Mouse (Mus musculus): Measurements from ENCODE around the gene Myh11. TPM values are rescaled to one million over a fixed set of nuclear protein-coding genes. Genes with fewer than 3 reads are reported as not detected.

Myh11 gene
- total and polyA plus RNA-seq, 3 experiments: 16.9 to 34.4 (median 31.7) TPM

- no peaks in the 10 kb centered on the region for H3K27me3 ChIP-seq (ENCODE audit: control insufficient read depth, insufficient read depth, low read length)
- no peak overlapping the region for H3K27ac ChIP-seq
- H3K9ac ChIP-seq (ENCODE audit: low read depth, low read length): no peak overlapping the region
- TF ChIP-seq EP300 (IDR thresholded peaks at IDR 0.05; ENCODE audit: insufficient read depth, low read depth, low read length): no peak
- H3K79me2 ChIP-seq (replicated peaks; ENCODE audit: control insufficient read depth, insufficient read depth, low read length): no peaks in the 10 kb centered on the region
- intact Hi-C loops (cut with DNase I): no loop called here
- DNase-seq: no peak
- WGBS: 12% methylated on average over 4 of the region's 4 CpGs
- H3K4me3 ChIP-seq: no peak overlapping the region
- H3K4me1 ChIP-seq (ENCODE audit: control insufficient read depth, insufficient read depth, low read length): peaks cover 8% of the 10 kb centered on the region
- H3K36me3 ChIP-seq (ENCODE audit: control insufficient read depth, insufficient read depth, low read length): no peaks in the 10 kb centered on the region
Measured at GRCm38 (mm10) chr16:14265203-14265920, 25.8 kb downstream of the Myh11 start.

GRCm38 (mm10) chr16:14264504-14264903 lies 26.7 kb downstream of the Myh11 start:
- H3K36me3 ChIP-seq (ENCODE audit: control insufficient read depth, insufficient read depth, low read length): no peaks in the 10 kb centered on the region
- no peak for TF ChIP-seq CTCF (IDR thresholded peaks at IDR 0.05)
- TF ChIP-seq EP300 (IDR thresholded peaks at IDR 0.05; ENCODE audit: insufficient read depth, low read depth, low read length): no peak
- no peak for TF ChIP-seq POLR2A (IDR thresholded peaks at IDR 0.05; ENCODE audit: insufficient read depth, low read depth, low read length)
- peaks cover 8% of the 10 kb centered on the region for H3K4me1 ChIP-seq (ENCODE audit: control insufficient read depth, insufficient read depth, low read length)
- no peak overlapping the region for H3K27ac ChIP-seq
- H3K9ac ChIP-seq (ENCODE audit: low read depth, low read length): no peak overlapping the region
- H3K27me3 ChIP-seq (ENCODE audit: control insufficient read depth, insufficient read depth, low read length): no peaks in the 10 kb centered on the region
- no peak overlapping the region for H3K4me3 ChIP-seq
- intact Hi-C loops (cut with DNase I): no loop called here
- no peak for DNase-seq
- H3K79me2 ChIP-seq (replicated peaks; ENCODE audit: control insufficient read depth, insufficient read depth, low read length): no peaks in the 10 kb centered on the region
- 62% methylated on average over 2 of the region's 2 CpGs for WGBS

- no peaks in the 10 kb centered on the region for H3K36me3 ChIP-seq (ENCODE audit: control insufficient read depth, insufficient read depth, low read length)
- H3K4me1 ChIP-seq (ENCODE audit: control insufficient read depth, insufficient read depth, low read length): peaks cover 8% of the 10 kb centered on the region
- no peaks in the 10 kb centered on the region for H3K79me2 ChIP-seq (replicated peaks; ENCODE audit: control insufficient read depth, insufficient read depth, low read length)
- intact Hi-C loops (cut with DNase I): no loop called here
- no peak overlapping the region for H3K9ac ChIP-seq (ENCODE audit: low read depth, low read length)
- DNase-seq: no peak
- no peak for TF ChIP-seq CTCF (IDR thresholded peaks at IDR 0.05)
- TF ChIP-seq POLR2A (IDR thresholded peaks at IDR 0.05; ENCODE audit: insufficient read depth, low read depth, low read length): no peak
- no peak for TF ChIP-seq EP300 (IDR thresholded peaks at IDR 0.05; ENCODE audit: insufficient read depth, low read depth, low read length)
- whole genome bisulfite sequencing: 86% methylated on average over 6 of the region's 6 CpGs
- H3K27ac ChIP-seq: no peak overlapping the region
- H3K27me3 ChIP-seq (ENCODE audit: control insufficient read depth, insufficient read depth, low read length): no peaks in the 10 kb centered on the region
- H3K4me3 ChIP-seq: no peak overlapping the region
Measured at GRCm38 (mm10) chr16:14263241-14263640, 27.9 kb downstream of the Myh11 start.

GRCm38 (mm10) chr16:14262410-14262809 lies 28.8 kb downstream of the Myh11 start:
- H3K4me3 ChIP-seq: no peak overlapping the region
- H3K36me3 ChIP-seq (ENCODE audit: control insufficient read depth, insufficient read depth, low read length): no peaks in the 10 kb centered on the region; the same call in 1 of the 2 replicates
- peaks cover 8% of the 10 kb centered on the region for H3K4me1 ChIP-seq (ENCODE audit: control insufficient read depth, insufficient read depth, low read length)
- TF ChIP-seq CTCF (IDR thresholded peaks at IDR 0.05) (no peak), EP300 (IDR thresholded peaks at IDR 0.05; ENCODE audit: insufficient read depth, low read depth, low read length) (no peak)
- no peak overlapping the region for H3K9ac ChIP-seq (ENCODE audit: low read depth, low read length)
- no peaks in the 10 kb centered on the region for H3K27me3 ChIP-seq (ENCODE audit: control insufficient read depth, insufficient read depth, low read length)
- DNase-seq: no peak
- 80% methylated on average over 1 of the region's 1 CpGs for WGBS
- H3K79me2 ChIP-seq (replicated peaks; ENCODE audit: control insufficient read depth, insufficient read depth, low read length): no peaks in the 10 kb centered on the region
- intact Hi-C loops (cut with DNase I): no loop called here
- H3K27ac ChIP-seq: no peak overlapping the region

GRCm38 (mm10) chr16:14258856-14259255 lies 32.3 kb downstream of the Myh11 start:
- H3K27me3 ChIP-seq (ENCODE audit: control insufficient read depth, insufficient read depth, low read length): no peaks in the 10 kb centered on the region
- H3K4me3 ChIP-seq: no peak overlapping the region
- no peaks in the 10 kb centered on the region; the same call in 1 of the 2 replicates for H3K36me3 ChIP-seq (ENCODE audit: control insufficient read depth, insufficient read depth, low read length)
- peak; percentile 42 to 67 for DNase-seq
- 39% methylated on average over 2 of the region's 2 CpGs for WGBS
- H3K27ac ChIP-seq: peak overlapping the region; percentile 54
- H3K4me1 ChIP-seq (ENCODE audit: control insufficient read depth, insufficient read depth, low read length): peaks cover 3% of the 10 kb centered on the region; the same call in 1 of the 2 replicates
- H3K9ac ChIP-seq (ENCODE audit: low read depth, low read length): no peak overlapping the region
- H3K79me2 ChIP-seq (replicated peaks; ENCODE audit: control insufficient read depth, insufficient read depth, low read length): no peaks in the 10 kb centered on the region
- TF ChIP-seq POLR2A (IDR thresholded peaks at IDR 0.05; ENCODE audit: insufficient read depth, low read depth, low read length) (no peak), CTCF (IDR thresholded peaks at IDR 0.05) (no peak), EP300 (IDR thresholded peaks at IDR 0.05; ENCODE audit: insufficient read depth, low read depth, low read length) (0 out of 2 replicates have a peak, but pooled peaks have one; percentile 36)
- intact Hi-C loops (cut with DNase I): no loop called here

GRCm38 (mm10) chr16:14253586-14253985 lies 37.6 kb downstream of the Myh11 start:
- Histone ChIP-seq H3K27me3 (ENCODE audit: control insufficient read depth, insufficient read depth, low read length) (no peaks in the 10 kb centered on the region), H3K4me3 (no peak overlapping the region), H3K9ac (ENCODE audit: low read depth, low read length) (no peak overlapping the region), H3K79me2 (replicated peaks; ENCODE audit: control insufficient read depth, insufficient read depth, low read length) (no peaks in the 10 kb centered on the region), H3K4me1 (ENCODE audit: control insufficient read depth, insufficient read depth, low read length) (peaks cover 2% of the 10 kb centered on the region; the same call in 1 of the 2 replicates), H3K36me3 (ENCODE audit: control insufficient read depth, insufficient read depth, low read length) (no peaks in the 10 kb centered on the region; the same call in 1 of the 2 replicates), H3K27ac (peak overlapping the region; percentile 31; the same call in 1 of the 2 replicates)
- WGBS: 28% methylated on average over 3 of the region's 3 CpGs
- intact Hi-C loops (cut with DNase I): loop anchor here (5.0 kb wide), 1 partner anchor 194 kb away; no protein-coding TSS in a partner anchor
- DNase-seq: peak in 1 of 2 experiments; percentile 39
- TF ChIP-seq EP300 (IDR thresholded peaks at IDR 0.05; ENCODE audit: insufficient read depth, low read depth, low read length): no peak
- TF ChIP-seq CTCF (IDR thresholded peaks at IDR 0.05): no peak
- TF ChIP-seq POLR2A (IDR thresholded peaks at IDR 0.05; ENCODE audit: insufficient read depth, low read depth, low read length): no peak
